15 mouse cellular contexts compared by ENCODE assay signal in genomic region chrX:96025374-96025773, GRCm38 (mm10).
DNase-seq lines count a peak whose midpoint lies in the region; ATAC-seq and TF ChIP-seq lines count a peak whose summit lies in the region.
"Had no signal": no experiment of that assay in that cellular context is flagged by ENCODE, and none has a peak within 500 bp of the region (broad histone marks: within the 10 kb centered on the region; RNA-seq: fewer than 3 reads in every experiment).

No protein-coding gene starts in this region.

- H3K9me3 ChIP-seq in kidney, embryonic 15.5 days (replicated peaks) = no peaks in the 10 kb centered on the region
- no peaks in the 10 kb centered on the region for H3K9me3 ChIP-seq in lung, postnatal 0 days (ENCODE audit: low read length)
- H3K9me3 ChIP-seq: forebrain, embryonic 10.5 days; neural tube, embryonic 12.5 days had no signal

- no peak overlapping the region for H3K9ac ChIP-seq in heart, adult 2 months (ENCODE audit: low read depth, low read length)
- no peak overlapping the region for H3K9ac ChIP-seq in kidney, embryonic 15.5 days
- H3K9ac ChIP-seq in lung, postnatal 0 days (replicated peaks; ENCODE audit: low read depth) = no peak overlapping the region
- H3K9ac ChIP-seq: neural tube, embryonic 12.5 days had no signal

- no peak; the same call in 1 of the 2 replicates for ATAC-seq in kidney, embryonic 15.5 days (replicated peaks; ENCODE audit: low FRiP score)
- peak; percentile 61 for ATAC-seq in lung, postnatal 0 days
- ATAC-seq: hindbrain, postnatal 0 days; midbrain, embryonic 16.5 days had no signal

- intact Hi-C loops in heart, adult 2 months (cut with DNase I) = no loop called here
- intact Hi-C loops in heart, postnatal 25 days (cut with DNase I) = loop anchor here (2.0 to 5.0 kb wide), 2 partner anchors 47 to 105 kb away; no protein-coding TSS in a partner anchor

- no peak overlapping the region for H3K4me3 ChIP-seq in heart, adult 2 months
- H3K4me3 ChIP-seq in kidney, embryonic 15.5 days (replicated peaks) = no peak overlapping the region
- H3K4me3 ChIP-seq in lung, postnatal 0 days (ENCODE audit: low read depth, low read length) = no peak overlapping the region
- H3K4me3 ChIP-seq in myocyte = no peak overlapping the region
- H3K4me3 ChIP-seq: forebrain, embryonic 10.5 days; neural tube, embryonic 12.5 days had no signal

- no peak overlapping the region for H3ac ChIP-seq in myocyte (ENCODE audit: control insufficient read depth, insufficient read length)

- H3K27ac ChIP-seq in heart, adult 2 months = peak overlapping the region; percentile 86
- H3K27ac ChIP-seq in kidney, embryonic 15.5 days = peak overlapping the region; percentile 75; the same call in 1 of the 2 replicates
- H3K27ac ChIP-seq in lung, postnatal 0 days (ENCODE audit: low read length) = peak overlapping the region; percentile 71
- H3K27ac ChIP-seq: forebrain, embryonic 10.5 days; hindbrain, postnatal 0 days; neural tube, embryonic 12.5 days had no signal

- no peaks in the 10 kb centered on the region for H3K27me3 ChIP-seq in heart, adult 2 months (ENCODE audit: control insufficient read depth, insufficient read depth, low read length)
- peaks cover 15% of the 10 kb centered on the region; the same call in 1 of the 2 replicates for H3K27me3 ChIP-seq in kidney, embryonic 15.5 days
- no peaks in the 10 kb centered on the region for H3K27me3 ChIP-seq in lung, postnatal 0 days (replicated peaks; ENCODE audit: insufficient read depth, low read length)
- no peaks in the 10 kb centered on the region for H3K27me3 ChIP-seq in myocyte (ENCODE audit: control insufficient read depth, insufficient read depth, insufficient read length)
- H3K27me3 ChIP-seq: neural tube, embryonic 12.5 days had no signal

- TF ChIP-seq POLR2A in heart, adult 2 months (IDR thresholded peaks at IDR 0.05; ENCODE audit: insufficient read depth, low read depth, low read length) = no peak
- no peak for TF ChIP-seq POLR2A in myocyte (IDR thresholded peaks at IDR 0.05; ENCODE audit: insufficient read length, low read depth)

- H3K79me2 ChIP-seq in heart, adult 2 months (replicated peaks; ENCODE audit: control insufficient read depth, insufficient read depth, low read length) = no peaks in the 10 kb centered on the region
- H3K79me2 ChIP-seq in myocyte (ENCODE audit: control insufficient read depth, insufficient read depth) = no peaks in the 10 kb centered on the region

- 55% methylated on average over 3 of the region's 3 CpGs for WGBS in heart, adult 2 months
- WGBS in kidney, embryonic 15.5 days = 66% methylated on average over 3 of the region's 3 CpGs
- 57% methylated on average over 3 of the region's 3 CpGs for WGBS in lung, postnatal 0 days

- no peak overlapping the region for H3K4me2 ChIP-seq in kidney, embryonic 15.5 days
- H3K4me2 ChIP-seq in lung, postnatal 0 days (replicated peaks; ENCODE audit: low read depth, low read length) = no peak overlapping the region
- H3K4me2 ChIP-seq in myocyte (ENCODE audit: low read depth) = peak overlapping the region; percentile 44
- H3K4me2 ChIP-seq: neural tube, embryonic 12.5 days had no signal

- DNase-seq in heart, adult 2 months = no peak
- DNase-seq in heart, postnatal 25 days (ENCODE audit: low spot score) = no peak
- DNase-seq in kidney, postnatal 25 days = no peak
- DNase-seq in lung, postnatal 0 days (ENCODE audit: low spot score) = no peak
- no peak for DNase-seq in lung, postnatal 4 days
- DNase-seq in retina, embryonic 14.5 days (ENCODE audit: low spot score) = no peak
- DNase-seq: cerebellum, postnatal 14 days; layer of hippocampus, postnatal 36 days; thymus, postnatal 4 days had no signal

- peaks cover 3% of the 10 kb centered on the region; the same call in 1 of the 2 replicates for H3K36me3 ChIP-seq in heart, adult 2 months (ENCODE audit: control insufficient read depth, insufficient read depth, low read length)
- no peaks in the 10 kb centered on the region for H3K36me3 ChIP-seq in kidney, embryonic 15.5 days
- no peaks in the 10 kb centered on the region for H3K36me3 ChIP-seq in lung, postnatal 0 days (ENCODE audit: insufficient read depth, low read length)
- H3K36me3 ChIP-seq in myocyte (ENCODE audit: control insufficient read depth, insufficient read depth) = no peaks in the 10 kb centered on the region
- H3K36me3 ChIP-seq: forebrain, embryonic 10.5 days; neural tube, embryonic 12.5 days had no signal

- H3K4me1 ChIP-seq in heart, adult 2 months (ENCODE audit: control insufficient read depth, insufficient read depth, low read length) = peaks cover 1% of the 10 kb centered on the region
- no peaks in the 10 kb centered on the region for H3K4me1 ChIP-seq in kidney, embryonic 15.5 days
- H3K4me1 ChIP-seq in lung, postnatal 0 days (ENCODE audit: insufficient read depth, low read depth, low read length) = no peaks in the 10 kb centered on the region
- H3K4me1 ChIP-seq: forebrain, embryonic 10.5 days; neural tube, embryonic 12.5 days had no signal

- TF ChIP-seq EP300 in heart, adult 2 months (IDR thresholded peaks at IDR 0.05; ENCODE audit: insufficient read depth, low read depth, low read length) = no peak
- TF ChIP-seq EP300 in lung, postnatal 0 days (IDR thresholded peaks at IDR 0.05) = no peak

- no peak for TF ChIP-seq CTCF in heart, adult 2 months (IDR thresholded peaks at IDR 0.05)
- TF ChIP-seq CTCF in lung, postnatal 0 days (IDR thresholded peaks at IDR 0.05) = no peak

TF ChIP-seq in myocyte, 11 proteins besides CTCF, POLR2A, EP300 and RAD21:
- TF ChIP-seq SRF (IDR thresholded peaks at IDR 0.05; ENCODE audit: control insufficient read depth, insufficient read length, low read depth) = no peak
